Mouse (Mus musculus): ENCODE measurements at regions not wholly inside any gene's neighbourhood (a gene's known extent, or its start where the extent isn't known, plus 50 kb on each side); places are given as distances from the start of the nearest gene placed in this dataset.

DNA sequence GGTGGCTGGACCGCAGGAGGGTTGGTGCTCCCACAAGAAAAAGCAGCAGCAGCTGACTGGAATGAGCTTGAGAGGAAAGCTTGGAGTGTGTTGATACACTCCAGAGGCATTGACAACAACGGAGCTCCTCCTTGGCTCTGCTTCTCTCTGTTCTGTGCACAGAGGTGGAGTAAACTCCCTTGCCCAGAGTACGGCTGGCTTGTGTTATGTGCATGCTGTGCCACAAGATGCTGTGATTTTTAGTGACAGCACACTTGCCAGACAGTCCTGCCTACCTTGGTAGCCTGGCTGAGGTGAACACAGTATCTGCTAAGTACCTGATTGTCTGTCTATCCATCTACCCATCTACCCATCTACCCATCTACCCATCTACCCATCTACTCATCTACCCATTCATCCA, 190.9 kb downstream of the Glrx3 start:
- TF ChIP-seq EP300 (IDR thresholded peaks at IDR 0.05; ENCODE audit: low read depth) (no peak), CTCF (IDR thresholded peaks at IDR 0.05; ENCODE audit: low read depth) (no peak)
- H3K9me3 ChIP-seq (ENCODE audit: control insufficient read depth, low read length): no peaks in the 10 kb centered on the region
- H3K4me2 ChIP-seq (ENCODE audit: low read depth): no peak overlapping the region
- H3K4me3 ChIP-seq (ENCODE audit: insufficient read depth in 1 of 2, low read depth in 2 of 2, low read length in 2 of 2): no peak overlapping the region
- H3K4me1 ChIP-seq (replicated peaks; ENCODE audit: control insufficient read depth in 2 of 2, insufficient read depth in 2 of 2, low read length in 1 of 2): no peaks in the 10 kb centered on the region
- H3K9ac ChIP-seq (replicated peaks): no peak overlapping the region
- no peak for DNase-seq (ENCODE audit: low read depth in 3 of 3, low spot score in 3 of 3)
- no peaks in the 10 kb centered on the region for H3K36me3 ChIP-seq (replicated peaks; ENCODE audit: control insufficient read depth, insufficient read depth, low read depth)
- H3K27ac ChIP-seq: no peak overlapping the region
- H3K27me3 ChIP-seq (ENCODE audit: control insufficient read depth, insufficient read depth, low read length): no peaks in the 10 kb centered on the region
- no peak for ATAC-seq (ENCODE audit: insufficient read depth)
- WGBS (ENCODE audit: insufficient replicate concordance): 61% methylated on average over 3 of the region's 3 CpGs

GRCm38 (mm10) chr7:137629540-137629939, 192.1 kb downstream of the Glrx3 start:
- ATAC-seq (ENCODE audit: insufficient read depth): no peak
- H3K9ac ChIP-seq (replicated peaks): no peak overlapping the region
- no peak for TF ChIP-seq CTCF (IDR thresholded peaks at IDR 0.05; ENCODE audit: low read depth)
- TF ChIP-seq EP300 (IDR thresholded peaks at IDR 0.05; ENCODE audit: low read depth): no peak
- WGBS (ENCODE audit: insufficient replicate concordance): 69% methylated on average over 5 of the region's 5 CpGs
- H3K4me1 ChIP-seq (replicated peaks; ENCODE audit: control insufficient read depth in 2 of 2, insufficient read depth in 2 of 2, low read length in 1 of 2): no peaks in the 10 kb centered on the region
- no peak overlapping the region for H3K4me2 ChIP-seq (ENCODE audit: low read depth)
- H3K27ac ChIP-seq: no peak overlapping the region
- H3K27me3 ChIP-seq (ENCODE audit: control insufficient read depth, insufficient read depth, low read length): no peaks in the 10 kb centered on the region
- H3K9me3 ChIP-seq (ENCODE audit: control insufficient read depth, low read length): no peaks in the 10 kb centered on the region
- no peak overlapping the region for H3K4me3 ChIP-seq (ENCODE audit: insufficient read depth in 1 of 2, low read depth in 2 of 2, low read length in 2 of 2)
- no peaks in the 10 kb centered on the region for H3K36me3 ChIP-seq (replicated peaks; ENCODE audit: control insufficient read depth, insufficient read depth, low read depth)
- no peak for DNase-seq (ENCODE audit: low read depth in 3 of 3, low spot score in 3 of 3)

DNA sequence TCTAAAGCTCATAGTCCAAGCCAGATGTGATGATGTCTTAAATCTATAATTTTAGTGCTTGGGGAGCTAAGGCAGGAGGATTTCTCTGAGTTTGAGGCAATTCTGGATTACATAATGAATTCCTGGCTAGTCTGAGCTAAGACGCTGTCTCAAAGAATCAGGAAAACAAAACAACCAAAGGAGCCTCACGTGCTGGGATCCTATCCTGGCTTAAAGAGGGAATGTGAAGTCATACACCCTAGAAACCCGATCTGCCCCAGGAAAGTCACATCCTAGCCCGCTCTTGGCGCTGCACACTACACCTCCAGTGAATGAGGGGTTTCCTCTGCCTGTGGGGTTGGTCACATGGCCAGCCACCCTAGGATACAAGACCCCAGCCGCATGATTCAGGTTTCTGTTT, 211.2 kb downstream of the Glrx3 start:
- H3K36me3 ChIP-seq (replicated peaks; ENCODE audit: control insufficient read depth, insufficient read depth, low read depth): no peaks in the 10 kb centered on the region
- TF ChIP-seq EP300 (IDR thresholded peaks at IDR 0.05; ENCODE audit: low read depth) (no peak), CTCF (IDR thresholded peaks at IDR 0.05; ENCODE audit: low read depth) (no peak)
- H3K9ac ChIP-seq (replicated peaks): no peak overlapping the region
- no peaks in the 10 kb centered on the region for H3K4me1 ChIP-seq (replicated peaks; ENCODE audit: control insufficient read depth in 2 of 2, insufficient read depth in 2 of 2, low read length in 1 of 2)
- no peaks in the 10 kb centered on the region for H3K27me3 ChIP-seq (ENCODE audit: control insufficient read depth, insufficient read depth, low read length)
- H3K4me2 ChIP-seq (ENCODE audit: low read depth): no peak overlapping the region
- ATAC-seq (ENCODE audit: insufficient read depth) (no peak), DNase-seq (ENCODE audit: low read depth in 3 of 3, low spot score in 3 of 3) (no peak)
- no peaks in the 10 kb centered on the region for H3K9me3 ChIP-seq (ENCODE audit: control insufficient read depth, low read length)
- 54% methylated on average over 6 of the region's 6 CpGs for WGBS (ENCODE audit: insufficient replicate concordance)
- no peak overlapping the region for H3K27ac ChIP-seq
- no peak overlapping the region for H3K4me3 ChIP-seq (ENCODE audit: insufficient read depth in 1 of 2, low read depth in 2 of 2, low read length in 2 of 2)

GRCm38 (mm10) chr7:137649650-137650049, 212.2 kb downstream of the Glrx3 start:
- WGBS (ENCODE audit: insufficient replicate concordance): 57% methylated on average over 6 of the region's 6 CpGs
- no peak for ATAC-seq (ENCODE audit: insufficient read depth)
- no peak for DNase-seq (ENCODE audit: low read depth in 3 of 3, low spot score in 3 of 3)
- H3K27me3 ChIP-seq (ENCODE audit: control insufficient read depth, insufficient read depth, low read length): no peaks in the 10 kb centered on the region
- no peak overlapping the region for H3K9ac ChIP-seq (replicated peaks)
- H3K4me2 ChIP-seq (ENCODE audit: low read depth): no peak overlapping the region
- no peak for TF ChIP-seq EP300 (IDR thresholded peaks at IDR 0.05; ENCODE audit: low read depth)
- H3K9me3 ChIP-seq (ENCODE audit: control insufficient read depth, low read length): no peaks in the 10 kb centered on the region
- H3K4me1 ChIP-seq (replicated peaks; ENCODE audit: control insufficient read depth in 2 of 2, insufficient read depth in 2 of 2, low read length in 1 of 2): no peaks in the 10 kb centered on the region
- no peak overlapping the region for H3K27ac ChIP-seq
- no peaks in the 10 kb centered on the region for H3K36me3 ChIP-seq (replicated peaks; ENCODE audit: control insufficient read depth, insufficient read depth, low read depth)
- no peak overlapping the region for H3K4me3 ChIP-seq (ENCODE audit: insufficient read depth in 1 of 2, low read depth in 2 of 2, low read length in 2 of 2)

DNA sequence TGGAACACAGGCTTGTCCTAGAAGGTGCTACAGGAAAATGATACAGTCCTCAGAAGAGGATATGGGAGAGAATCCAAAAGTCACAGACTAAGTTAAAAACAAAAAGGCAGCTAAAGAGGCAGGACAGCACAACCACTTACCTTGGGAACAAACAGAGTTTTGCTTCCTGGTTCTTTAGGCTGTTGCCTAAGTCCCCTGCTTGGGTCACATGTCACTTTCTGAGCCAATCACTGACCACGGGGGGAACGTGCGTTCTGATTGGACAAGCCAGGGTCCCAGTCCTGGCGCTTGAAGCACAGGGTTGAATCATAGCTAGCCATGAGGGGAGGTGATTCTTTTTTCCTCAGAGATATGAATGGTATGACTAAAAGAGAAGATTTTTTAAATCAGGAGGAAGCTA, 216.4 kb downstream of the Glrx3 start:
- ATAC-seq (ENCODE audit: insufficient read depth) (no peak), DNase-seq (ENCODE audit: low read depth in 3 of 3, low spot score in 3 of 3) (no peak)
- Histone ChIP-seq H3K27ac (no peak overlapping the region), H3K27me3 (ENCODE audit: control insufficient read depth, insufficient read depth, low read length) (no peaks in the 10 kb centered on the region), H3K4me2 (ENCODE audit: low read depth) (no peak overlapping the region), H3K9me3 (ENCODE audit: control insufficient read depth, low read length) (no peaks in the 10 kb centered on the region), H3K36me3 (replicated peaks; ENCODE audit: control insufficient read depth, insufficient read depth, low read depth) (no peaks in the 10 kb centered on the region), H3K4me3 (ENCODE audit: insufficient read depth in 1 of 2, low read depth in 2 of 2, low read length in 2 of 2) (no peak overlapping the region), H3K4me1 (replicated peaks; ENCODE audit: control insufficient read depth in 2 of 2, insufficient read depth in 2 of 2, low read length in 1 of 2) (no peaks in the 10 kb centered on the region), H3K9ac (replicated peaks) (no peak overlapping the region)
- 64% methylated on average over 4 of the region's 4 CpGs for WGBS (ENCODE audit: insufficient replicate concordance)
- TF ChIP-seq CTCF (IDR thresholded peaks at IDR 0.05; ENCODE audit: low read depth) (no peak), EP300 (IDR thresholded peaks at IDR 0.05; ENCODE audit: low read depth) (no peak)

GRCm38 (mm10) chr7:137667165-137667564, 229.8 kb downstream of the Glrx3 start:
- H3K9ac ChIP-seq (replicated peaks): no peak overlapping the region
- H3K4me2 ChIP-seq (ENCODE audit: low read depth): no peak overlapping the region
- no peaks in the 10 kb centered on the region for H3K36me3 ChIP-seq (replicated peaks; ENCODE audit: control insufficient read depth, insufficient read depth, low read depth)
- H3K27me3 ChIP-seq (ENCODE audit: control insufficient read depth, insufficient read depth, low read length): no peaks in the 10 kb centered on the region
- WGBS (ENCODE audit: insufficient replicate concordance): 57% methylated on average over 2 of the region's 2 CpGs
- ATAC-seq (ENCODE audit: insufficient read depth) (no peak), DNase-seq (ENCODE audit: low read depth in 3 of 3, low spot score in 3 of 3) (no peak)
- TF ChIP-seq EP300 (IDR thresholded peaks at IDR 0.05; ENCODE audit: low read depth) (no peak), CTCF (IDR thresholded peaks at IDR 0.05; ENCODE audit: low read depth) (no peak)
- no peak overlapping the region for H3K27ac ChIP-seq
- H3K4me3 ChIP-seq (ENCODE audit: insufficient read depth in 1 of 2, low read depth in 2 of 2, low read length in 2 of 2): no peak overlapping the region
- no peaks in the 10 kb centered on the region for H3K9me3 ChIP-seq (ENCODE audit: control insufficient read depth, low read length)
- no peaks in the 10 kb centered on the region for H3K4me1 ChIP-seq (replicated peaks; ENCODE audit: control insufficient read depth in 2 of 2, insufficient read depth in 2 of 2, low read length in 1 of 2)
